Mouse (Mus musculus): ENCODE measurements around the gene Cnnm4. TPM values are rescaled to one million over a fixed set of nuclear protein-coding genes. Genes with fewer than 3 reads are reported as not detected.
A peak's percentile ranks its signal among the peaks of the same experiment; 100 is the strongest.

Cnnm4 gene
- total RNA-seq (2014; fragmentation: Nextera tagmentation): 2.7 and 3.3 TPM in 2 replicates
- total RNA-seq (2017): 2.6 and 3.0 TPM in 2 replicates

GRCm38 (mm10) chr1:36471181-36472105 is at the start of gene Cnnm4:
Gene Cnnm4, plus strand, starts transcription at chr1:36471620.
- peak; percentile 68 for ATAC-seq (replicated peaks; ENCODE audit: low FRiP score, low TSS enrichment, poor library complexity, severe bottlenecking)

- no peak for ATAC-seq (replicated peaks; ENCODE audit: low FRiP score, low TSS enrichment, poor library complexity, severe bottlenecking)
Observed at GRCm38 (mm10) chr1:36429511-36429910, 41.9 kb upstream of the Cnnm4 start.

GRCm38 (mm10) chr1:36432999-36433398 is 38.4 kb upstream of the Cnnm4 start:
- ATAC-seq (replicated peaks; ENCODE audit: low FRiP score, low TSS enrichment, poor library complexity, severe bottlenecking): no peak

GRCm38 (mm10) chr1:36433616-36434015 is 37.8 kb upstream of the Cnnm4 start:
- ATAC-seq (replicated peaks; ENCODE audit: low FRiP score, low TSS enrichment, poor library complexity, severe bottlenecking): no peak

GRCm38 (mm10) chr1:36435071-36435470 is 36.3 kb upstream of the Cnnm4 start:
- ATAC-seq (replicated peaks; ENCODE audit: low FRiP score, low TSS enrichment, poor library complexity, severe bottlenecking): no peak

GRCm38 (mm10) chr1:36436515-36436914 is 34.9 kb upstream of the Cnnm4 start:
- no peak for ATAC-seq (replicated peaks; ENCODE audit: low FRiP score, low TSS enrichment, poor library complexity, severe bottlenecking)

- ATAC-seq (replicated peaks; ENCODE audit: low FRiP score, low TSS enrichment, poor library complexity, severe bottlenecking): no peak
Observed at GRCm38 (mm10) chr1:36437223-36437622, 34.2 kb upstream of the Cnnm4 start.

- ATAC-seq (replicated peaks; ENCODE audit: low FRiP score, low TSS enrichment, poor library complexity, severe bottlenecking): no peak
Observed at GRCm38 (mm10) chr1:36441101-36441500, 30.3 kb upstream of the Cnnm4 start.

- peak; percentile 100 for ATAC-seq (replicated peaks; ENCODE audit: low FRiP score, low TSS enrichment, poor library complexity, severe bottlenecking)
Observed at GRCm38 (mm10) chr1:36444471-36445464, 26.7 kb upstream of the Cnnm4 start, which contains the start of gene Lman2l. Gene Lman2l, minus strand, starts transcription at chr1:36445271.

GRCm38 (mm10) chr1:36445508-36445907 is 25.9 kb upstream of the Cnnm4 start:
- no peak for ATAC-seq (replicated peaks; ENCODE audit: low FRiP score, low TSS enrichment, poor library complexity, severe bottlenecking)

- no peak for ATAC-seq (replicated peaks; ENCODE audit: low FRiP score, low TSS enrichment, poor library complexity, severe bottlenecking)
Observed at GRCm38 (mm10) chr1:36446106-36446824, 25.2 kb upstream of the Cnnm4 start.

GRCm38 (mm10) chr1:36446841-36447240 is 24.6 kb upstream of the Cnnm4 start:
- ATAC-seq (replicated peaks; ENCODE audit: low FRiP score, low TSS enrichment, poor library complexity, severe bottlenecking): no peak

GRCm38 (mm10) chr1:36454055-36454815 is 17.2 kb upstream of the Cnnm4 start:
- peak; percentile 51; the same call in 1 of the 2 replicates for ATAC-seq (replicated peaks; ENCODE audit: low FRiP score, low TSS enrichment, poor library complexity, severe bottlenecking)

- no peak for ATAC-seq (replicated peaks; ENCODE audit: low FRiP score, low TSS enrichment, poor library complexity, severe bottlenecking)
Observed at GRCm38 (mm10) chr1:36457388-36458014, 13.9 kb upstream of the Cnnm4 start.

GRCm38 (mm10) chr1:36458169-36458568 is 13.3 kb upstream of the Cnnm4 start:
- no peak for ATAC-seq (replicated peaks; ENCODE audit: low FRiP score, low TSS enrichment, poor library complexity, severe bottlenecking)

GRCm38 (mm10) chr1:36461829-36462228 is 9.6 kb upstream of the Cnnm4 start:
- no peak for ATAC-seq (replicated peaks; ENCODE audit: low FRiP score, low TSS enrichment, poor library complexity, severe bottlenecking)

- ATAC-seq (replicated peaks; ENCODE audit: low FRiP score, low TSS enrichment, poor library complexity, severe bottlenecking): no peak
Observed at GRCm38 (mm10) chr1:36465641-36466160, 5.7 kb upstream of the Cnnm4 start.

GRCm38 (mm10) chr1:36467446-36467845 is 4.0 kb upstream of the Cnnm4 start:
- 0 out of 2 replicates have a peak, but pooled peaks have one; percentile 31 for ATAC-seq (replicated peaks; ENCODE audit: low FRiP score, low TSS enrichment, poor library complexity, severe bottlenecking)

Measured in megakaryocyte-erythroid progenitor cell, adult 5-6 weeks (primary cell).